Mouse (Mus musculus): ENCODE measurements around the gene Pknox1.

Pknox1 gene

GRCm38 (mm10) chr17:31556253-31556652, 8.3 kb upstream of the Pknox1 start:
- DNase-seq (ENCODE audit: low read depth), result no peak

- no peak for DNase-seq (ENCODE audit: low read depth)
These were observed 7.2 kb upstream of the Pknox1 start for GRCm38 (mm10) chr17:31557124-31557880.

- peak; percentile 48 for DNase-seq (ENCODE audit: low read depth)
These were observed 6.5 kb upstream of the Pknox1 start for GRCm38 (mm10) chr17:31557947-31558542.

- DNase-seq (ENCODE audit: low read depth), result no peak
These were observed 5.3 kb upstream of the Pknox1 start for GRCm38 (mm10) chr17:31559021-31559789.

- DNase-seq (ENCODE audit: low read depth), result peak; percentile 70
These were observed 911 bp upstream of the Pknox1 start for GRCm38 (mm10) chr17:31563632-31564014.

GRCm38 (mm10) chr17:31564858-31565140, 265 bp downstream of the Pknox1 start:
- no peak for DNase-seq (ENCODE audit: low read depth)

- DNase-seq (ENCODE audit: low read depth), result peak; percentile 80
These were observed 865 bp downstream of the Pknox1 start for GRCm38 (mm10) chr17:31565141-31566056.

GRCm38 (mm10) chr17:31566276-31566675, 1.7 kb downstream of the Pknox1 start:
- no peak for DNase-seq (ENCODE audit: low read depth)

GRCm38 (mm10) chr17:31569756-31570155, 5.2 kb downstream of the Pknox1 start:
- DNase-seq (ENCODE audit: low read depth), result no peak

- peak; percentile 59 for DNase-seq (ENCODE audit: low read depth)
These were observed 5.9 kb downstream of the Pknox1 start for GRCm38 (mm10) chr17:31570321-31570925.

- no peak for DNase-seq (ENCODE audit: low read depth)
These were observed 7.2 kb downstream of the Pknox1 start for GRCm38 (mm10) chr17:31571689-31572088.

GRCm38 (mm10) chr17:31574662-31575061, 10.1 kb downstream of the Pknox1 start:
- no peak for DNase-seq (ENCODE audit: low read depth)

GRCm38 (mm10) chr17:31576394-31577175, 12.1 kb downstream of the Pknox1 start:
- no peak for DNase-seq (ENCODE audit: low read depth)

GRCm38 (mm10) chr17:31580344-31580743, 15.8 kb downstream of the Pknox1 start:
- no peak for DNase-seq (ENCODE audit: low read depth)

- no peak for DNase-seq (ENCODE audit: low read depth)
These were observed 18.7 kb downstream of the Pknox1 start for GRCm38 (mm10) chr17:31583185-31583584.

- no peak for DNase-seq (ENCODE audit: low read depth)
These were observed 19.2 kb downstream of the Pknox1 start for GRCm38 (mm10) chr17:31583781-31584180.

GRCm38 (mm10) chr17:31588115-31588514, 23.6 kb downstream of the Pknox1 start:
- no peak for DNase-seq (ENCODE audit: low read depth)

GRCm38 (mm10) chr17:31588726-31589125, 24.2 kb downstream of the Pknox1 start:
- DNase-seq (ENCODE audit: low read depth), result no peak

GRCm38 (mm10) chr17:31590846-31591245, 26.3 kb downstream of the Pknox1 start:
- DNase-seq (ENCODE audit: low read depth), result no peak

GRCm38 (mm10) chr17:31594590-31594989, 30.1 kb downstream of the Pknox1 start:
- DNase-seq (ENCODE audit: low read depth), result no peak

- DNase-seq (ENCODE audit: low read depth), result no peak
These were observed 30.5 kb downstream of the Pknox1 start for GRCm38 (mm10) chr17:31595077-31595476.

All from naive thymus-derived CD4-positive, alpha-beta T cell, adult 2 months (primary cell).